Mouse (Mus musculus) embryonic facial prominence, embryonic 10.5 days (tissue): Measurements from ENCODE around the gene Cntnap1. TPM values are rescaled to one million over a fixed set of nuclear protein-coding genes. Genes with fewer than 3 reads are reported as not detected.

Experiments used
- DNase-seq: peaks from one replicate; pipeline ENCODE4 v3.0.0-alpha.2; 2017; ENCODE audit warnings: low spot score
- H3K27ac ChIP-seq: fragments of 300-500 bp; sonication (generic); replicated peaks from 2 replicates; pipeline ENCODE4 v1.5.1; 2016; ENCODE audit warnings: mild to moderate bottlenecking
- H3K27me3 ChIP-seq: fragments of 300-500 bp; sonication (generic); replicated peaks from 2 replicates; pipeline ENCODE4 v1.6.1; 2016; ENCODE audit warnings: low read depth, mild to moderate bottlenecking; ENCODE audit not compliant: poor library complexity, severe bottlenecking
- H3K36me3 ChIP-seq: fragments of 300-500 bp; sonication (generic); replicated peaks from 2 replicates; pipeline ENCODE4 v1.6.1; 2016; ENCODE audit warnings: mild to moderate bottlenecking, moderate library complexity
- H3K4me1 ChIP-seq: fragments of 300-500 bp; sonication (generic); 2 replicates; pipeline ENCODE4 v1.6.1; 2016
- H3K4me3 ChIP-seq: fragments of 300-500 bp; sonication (generic); 2 replicates; pipeline ENCODE4 v1.5.1; 2016; ENCODE audit warnings: mild to moderate bottlenecking, moderate library complexity
- H3K9me3 ChIP-seq: fragments of 300-500 bp; sonication (generic); 2 replicates; pipeline ENCODE4 v1.6.1; 2016; ENCODE audit warnings: mild to moderate bottlenecking
- WGBS: fragments of 180-500 bp; shearing (Covaris S2); methylation state at CpG from one replicate; pipeline ENCODE4 v1.1.7; 2016; 5-methylcytosine and 5-hydroxymethylcytosine counted together
- microRNA-seq: library from miRNA; unstranded; fragments of <30 nt; microRNA quantifications from one replicate; pipeline ENCODE4, GENCODE M21; 2017
- polyA plus RNA-seq: library from polyadenylated mRNA; unstranded; fragments of >200 nt; fragmentation: Nextera tagmentation; extraction: Ambion mirVana; gene quantifications from 2 replicates; pipeline ENCODE4 v1.2.1, GENCODE M21; 2016

The Cntnap1 gene
- polyA plus RNA-seq, 1 experiment from 2014 or later: 0.31 TPM

GRCm38 (mm10) chr11:101238071-101238647, 67.8 kb downstream of the Cntnap1 start:
- peak; percentile 35 for DNase-seq
- Histone ChIP-seq H3K4me3 (no peak overlapping the region), H3K9me3 (no peaks in the 10 kb centered on the region), H3K4me1 (peaks cover 15% of the 10 kb centered on the region), H3K36me3 (no peaks in the 10 kb centered on the region), H3K27me3 (no peaks in the 10 kb centered on the region), H3K27ac (peak overlapping the region; percentile 68)
- WGBS: 34% methylated on average over 5 of the region's 5 CpGs

Small RNAs within 50 kb of the gene (microRNA-seq; reads per million reads assigned to microRNA genes)
- not detected for gene Gm27626

Other genes with a start within 250 kb of the Cntnap1 start
- 22.5 and 22.8 TPM in 2 replicates for gene Stat3, start 231.0 kb upstream of the Cntnap1 start, polyA plus RNA-seq
- 20.6 and 23.5 TPM in 2 replicates for gene Cavin1, start 199.6 kb upstream of the Cntnap1 start, polyA plus RNA-seq
- gene Atp6v0a1, start 161.1 kb upstream of the Cntnap1 start, polyA plus RNA-seq: 30.1 and 30.5 TPM in 2 replicates
- gene Naglu, start 100.5 kb upstream of the Cntnap1 start, polyA plus RNA-seq: 7.4 and 8.9 TPM in 2 replicates
- 0.21 TPM in 1 of 2 replicates, not detected in the other for gene Hsd17b1, start 92.1 kb upstream of the Cntnap1 start, polyA plus RNA-seq
- 48.7 and 51.1 TPM in 2 replicates for gene Coasy, start 88.0 kb upstream of the Cntnap1 start, polyA plus RNA-seq
- 40.6 and 41.0 TPM in 2 replicates for gene Mlx, start 83.2 kb upstream of the Cntnap1 start, polyA plus RNA-seq
- 69.5 and 72.3 TPM in 2 replicates for gene Psmc3ip, start 75.1 kb upstream of the Cntnap1 start, polyA plus RNA-seq
- gene Retreg3, start 50.6 kb upstream of the Cntnap1 start, polyA plus RNA-seq: 19.7 and 20.2 TPM in 2 replicates
- gene Tubg1, start 50.6 kb upstream of the Cntnap1 start, polyA plus RNA-seq: 135 and 142 TPM in 2 replicates
- gene Tubg2, start 14.6 kb upstream of the Cntnap1 start, polyA plus RNA-seq: 4.9 and 5.7 TPM in 2 replicates
- gene Plekhh3, start 828 bp downstream of the Cntnap1 start, polyA plus RNA-seq: 3.7 and 4.0 TPM in 2 replicates
- 0.16 TPM in 1 of 2 replicates, not detected in the other for gene Ccr10, start 4.9 kb downstream of the Cntnap1 start, polyA plus RNA-seq
- 13.3 and 14.5 TPM in 2 replicates for gene Ezh1, start 55.9 kb downstream of the Cntnap1 start, polyA plus RNA-seq
- gene Ramp2, start 75.5 kb downstream of the Cntnap1 start, polyA plus RNA-seq: 66.4 and 68.4 TPM in 2 replicates
- 124 TPM in 2 replicates for gene Vps25, start 83.2 kb downstream of the Cntnap1 start, polyA plus RNA-seq
- gene Wnk4, start 90.0 kb downstream of the Cntnap1 start, polyA plus RNA-seq: 6.0 and 8.3 TPM in 2 replicates
- 1.3 and 1.4 TPM in 2 replicates for gene Cntd1, start 108.5 kb downstream of the Cntnap1 start, polyA plus RNA-seq
- gene Coa3, start 108.6 kb downstream of the Cntnap1 start, polyA plus RNA-seq: 200 and 203 TPM in 2 replicates
- gene Becn1, start 131.8 kb downstream of the Cntnap1 start, polyA plus RNA-seq: 141 and 154 TPM in 2 replicates
- gene Psme3, start 145.7 kb downstream of the Cntnap1 start, polyA plus RNA-seq: 189 and 203 TPM in 2 replicates
- gene Aoc2, start 154.5 kb downstream of the Cntnap1 start, polyA plus RNA-seq: 2.6 and 3.4 TPM in 2 replicates
- 0.04 TPM in 1 of 2 replicates, not detected in the other for gene Aoc3, start 160.1 kb downstream of the Cntnap1 start, polyA plus RNA-seq
- gene G6pc, start 197.0 kb downstream of the Cntnap1 start, polyA plus RNA-seq: not detected in 2 replicates
- 102 and 110 TPM in 2 replicates for gene Aarsd1, start 247.1 kb downstream of the Cntnap1 start, polyA plus RNA-seq